Mouse (Mus musculus): Measurements from ENCODE around the gene Negr1. TPM values are rescaled to one million over a fixed set of nuclear protein-coding genes. Genes with fewer than 3 reads are reported as not detected.

Negr1 gene
- total and polyA plus RNA-seq, 3 experiments = 0.16 TPM; not detected in 2

GRCm38 (mm10) chr3:156698687-156699086 lies 137.1 kb downstream of the Negr1 start:
- no peak for TF ChIP-seq GATA1 (IDR thresholded peaks at IDR 0.05; ENCODE audit: borderline replicate concordance, low read length)
- TF ChIP-seq TAL1 (conservative IDR thresholded peaks at IDR 0.05; ENCODE audit: low read depth, low read length) = no peak
- no peak for TF ChIP-seq POLR2AphosphoS5 (IDR thresholded peaks at IDR 0.05; ENCODE audit: insufficient replicate concordance, low read depth, low read length)
- TF ChIP-seq CTCF (IDR thresholded peaks at IDR 0.05; ENCODE audit: low read depth, low read length) = no peak
- no peak for TF ChIP-seq GATA2 (IDR thresholded peaks at IDR 0.05; ENCODE audit: borderline replicate concordance, low read depth, low read length)
- DNase-seq (ENCODE audit: low spot score) (no peak), ATAC-seq (ENCODE audit: extremely low read depth, insufficient number of reproducible peaks, low FRiP score, poor library complexity, severe bottlenecking) (no peak)
- no peaks in the 10 kb centered on the region for H3K27me3 ChIP-seq (ENCODE audit: insufficient read depth, low read length)
- H3K4me3 ChIP-seq (ENCODE audit: low read depth, low read length) = no peak overlapping the region
- no peaks in the 10 kb centered on the region for H3K36me3 ChIP-seq (replicated peaks)
- H3K4me1 ChIP-seq (ENCODE audit: insufficient read depth, low read depth, low read length) = no peaks in the 10 kb centered on the region
- peaks cover 17% of the 10 kb centered on the region; the same call in 1 of the 2 replicates for H3K9me3 ChIP-seq (replicated peaks)

GRCm38 (mm10) chr3:156703241-156703640 lies 141.6 kb downstream of the Negr1 start:
- no peak for DNase-seq (ENCODE audit: low spot score)
- ATAC-seq (ENCODE audit: extremely low read depth, insufficient number of reproducible peaks, low FRiP score, poor library complexity, severe bottlenecking) = no peak
- H3K36me3 ChIP-seq (replicated peaks) = no peaks in the 10 kb centered on the region
- H3K9me3 ChIP-seq (replicated peaks) = peaks cover 6% of the 10 kb centered on the region; the same call in 1 of the 2 replicates
- no peaks in the 10 kb centered on the region for H3K27me3 ChIP-seq (ENCODE audit: insufficient read depth, low read length)
- no peak overlapping the region for H3K4me3 ChIP-seq (ENCODE audit: low read depth, low read length)
- no peaks in the 10 kb centered on the region for H3K4me1 ChIP-seq (ENCODE audit: insufficient read depth, low read depth, low read length)
- TF ChIP-seq TAL1 (conservative IDR thresholded peaks at IDR 0.05; ENCODE audit: low read depth, low read length) (no peak), POLR2AphosphoS5 (IDR thresholded peaks at IDR 0.05; ENCODE audit: insufficient replicate concordance, low read depth, low read length) (no peak), CTCF (IDR thresholded peaks at IDR 0.05; ENCODE audit: low read depth, low read length) (no peak), GATA2 (IDR thresholded peaks at IDR 0.05; ENCODE audit: borderline replicate concordance, low read depth, low read length) (no peak), GATA1 (IDR thresholded peaks at IDR 0.05; ENCODE audit: borderline replicate concordance, low read length) (no peak)

GRCm38 (mm10) chr3:156710240-156710639 lies 148.6 kb downstream of the Negr1 start:
- H3K9me3 ChIP-seq (replicated peaks) = peaks cover 7% of the 10 kb centered on the region
- no peak for TF ChIP-seq GATA2 (IDR thresholded peaks at IDR 0.05; ENCODE audit: borderline replicate concordance, low read depth, low read length)
- no peak for TF ChIP-seq GATA1 (IDR thresholded peaks at IDR 0.05; ENCODE audit: borderline replicate concordance, low read length)
- no peak for TF ChIP-seq TAL1 (conservative IDR thresholded peaks at IDR 0.05; ENCODE audit: low read depth, low read length)
- TF ChIP-seq CTCF (IDR thresholded peaks at IDR 0.05; ENCODE audit: low read depth, low read length) = no peak
- TF ChIP-seq POLR2AphosphoS5 (IDR thresholded peaks at IDR 0.05; ENCODE audit: insufficient replicate concordance, low read depth, low read length) = no peak
- H3K36me3 ChIP-seq (replicated peaks) = no peaks in the 10 kb centered on the region
- ATAC-seq (ENCODE audit: extremely low read depth, insufficient number of reproducible peaks, low FRiP score, poor library complexity, severe bottlenecking) (no peak), DNase-seq (ENCODE audit: low spot score) (no peak)
- H3K4me3 ChIP-seq (ENCODE audit: low read depth, low read length) = no peak overlapping the region
- H3K4me1 ChIP-seq (ENCODE audit: insufficient read depth, low read depth, low read length) = no peaks in the 10 kb centered on the region
- H3K27me3 ChIP-seq (ENCODE audit: insufficient read depth, low read length) = no peaks in the 10 kb centered on the region

GRCm38 (mm10) chr3:156710693-156711092 lies 149.1 kb downstream of the Negr1 start:
- ATAC-seq (ENCODE audit: extremely low read depth, insufficient number of reproducible peaks, low FRiP score, poor library complexity, severe bottlenecking) (no peak), DNase-seq (ENCODE audit: low spot score) (no peak)
- Histone ChIP-seq H3K9me3 (replicated peaks) (peaks cover 8% of the 10 kb centered on the region), H3K4me1 (ENCODE audit: insufficient read depth, low read depth, low read length) (no peaks in the 10 kb centered on the region), H3K27me3 (ENCODE audit: insufficient read depth, low read length) (no peaks in the 10 kb centered on the region), H3K4me3 (ENCODE audit: low read depth, low read length) (no peak overlapping the region), H3K36me3 (replicated peaks) (no peaks in the 10 kb centered on the region)
- no peak for TF ChIP-seq GATA2 (IDR thresholded peaks at IDR 0.05; ENCODE audit: borderline replicate concordance, low read depth, low read length)
- TF ChIP-seq GATA1 (IDR thresholded peaks at IDR 0.05; ENCODE audit: borderline replicate concordance, low read length) = no peak
- no peak for TF ChIP-seq CTCF (IDR thresholded peaks at IDR 0.05; ENCODE audit: low read depth, low read length)
- TF ChIP-seq TAL1 (conservative IDR thresholded peaks at IDR 0.05; ENCODE audit: low read depth, low read length) = no peak

GRCm38 (mm10) chr3:156736335-156736734 lies 174.7 kb downstream of the Negr1 start:
- TF ChIP-seq GATA1 (IDR thresholded peaks at IDR 0.05; ENCODE audit: borderline replicate concordance, low read length) = no peak
- TF ChIP-seq CTCF (IDR thresholded peaks at IDR 0.05; ENCODE audit: low read depth, low read length) = no peak
- no peak for TF ChIP-seq GATA2 (IDR thresholded peaks at IDR 0.05; ENCODE audit: borderline replicate concordance, low read depth, low read length)
- TF ChIP-seq TAL1 (conservative IDR thresholded peaks at IDR 0.05; ENCODE audit: low read depth, low read length) = no peak
- TF ChIP-seq POLR2AphosphoS5 (IDR thresholded peaks at IDR 0.05; ENCODE audit: insufficient replicate concordance, low read depth, low read length) = no peak
- no peaks in the 10 kb centered on the region for H3K27me3 ChIP-seq (ENCODE audit: insufficient read depth, low read length)
- H3K4me3 ChIP-seq (ENCODE audit: low read depth, low read length) = no peak overlapping the region
- H3K4me1 ChIP-seq (ENCODE audit: insufficient read depth, low read depth, low read length) = no peaks in the 10 kb centered on the region
- peaks cover 10% of the 10 kb centered on the region for H3K9me3 ChIP-seq (replicated peaks)
- no peak for DNase-seq (ENCODE audit: low spot score)
- no peak for ATAC-seq (ENCODE audit: extremely low read depth, insufficient number of reproducible peaks, low FRiP score, poor library complexity, severe bottlenecking)
- no peaks in the 10 kb centered on the region for H3K36me3 ChIP-seq (replicated peaks)

GRCm38 (mm10) chr3:156739529-156739928 lies 177.9 kb downstream of the Negr1 start:
- TF ChIP-seq CTCF (IDR thresholded peaks at IDR 0.05; ENCODE audit: low read depth, low read length) (no peak), GATA1 (IDR thresholded peaks at IDR 0.05; ENCODE audit: borderline replicate concordance, low read length) (no peak), TAL1 (conservative IDR thresholded peaks at IDR 0.05; ENCODE audit: low read depth, low read length) (no peak), GATA2 (IDR thresholded peaks at IDR 0.05; ENCODE audit: borderline replicate concordance, low read depth, low read length) (no peak), POLR2AphosphoS5 (IDR thresholded peaks at IDR 0.05; ENCODE audit: insufficient replicate concordance, low read depth, low read length) (no peak)
- H3K27me3 ChIP-seq (ENCODE audit: insufficient read depth, low read length) = no peaks in the 10 kb centered on the region
- no peaks in the 10 kb centered on the region for H3K4me1 ChIP-seq (ENCODE audit: insufficient read depth, low read depth, low read length)
- peaks cover 12% of the 10 kb centered on the region for H3K9me3 ChIP-seq (replicated peaks)
- ATAC-seq (ENCODE audit: extremely low read depth, insufficient number of reproducible peaks, low FRiP score, poor library complexity, severe bottlenecking) = no peak
- no peak overlapping the region for H3K4me3 ChIP-seq (ENCODE audit: low read depth, low read length)
- no peaks in the 10 kb centered on the region for H3K36me3 ChIP-seq (replicated peaks)
- no peak for DNase-seq (ENCODE audit: low spot score)
